Mouse (Mus musculus) ES-E14 (cell line): Measurements from ENCODE around the gene Yap1.

Experiments
- MAFK ChIP-seq: IDR thresholded peaks from 2 replicates; pipeline ENCODE4 v1.6.1; 2014; ENCODE audit warnings: mild to moderate bottlenecking, low read depth, low read length, inconsistent platforms; ENCODE audit not compliant: insufficient read depth
- ZC3H11A ChIP-seq: IDR thresholded peaks from 2 replicates; pipeline ENCODE4 v1.6.1; 2012; ENCODE audit warnings: low read depth, mild to moderate bottlenecking, inconsistent platforms, low read length, borderline replicate concordance

DNA sequence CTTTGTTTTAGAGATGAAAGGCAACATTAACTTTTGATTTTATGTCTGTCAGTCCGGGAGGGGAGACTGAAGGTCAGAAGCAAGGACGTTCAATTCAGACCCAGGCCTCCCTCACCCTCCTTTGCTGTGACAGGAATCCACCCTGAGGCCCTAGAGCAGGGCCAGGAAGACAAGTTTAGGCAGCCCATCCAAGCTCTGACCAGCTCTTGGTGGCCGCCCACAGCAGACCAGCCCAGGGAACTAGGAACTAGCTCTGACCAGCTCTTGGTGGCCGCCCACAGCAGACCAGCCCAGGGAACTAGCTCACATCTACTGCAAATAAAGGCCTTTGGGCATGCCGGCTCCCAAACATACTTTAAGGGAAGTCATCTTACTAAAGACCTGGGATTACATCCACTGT lies 26.8 kb downstream of the Yap1 start:
- no peak for TF ChIP-seq ZC3H11A
- TF ChIP-seq MAFK = no peak
